25 mouse cellular contexts compared by ENCODE assay signal in the genomic region with DNA sequence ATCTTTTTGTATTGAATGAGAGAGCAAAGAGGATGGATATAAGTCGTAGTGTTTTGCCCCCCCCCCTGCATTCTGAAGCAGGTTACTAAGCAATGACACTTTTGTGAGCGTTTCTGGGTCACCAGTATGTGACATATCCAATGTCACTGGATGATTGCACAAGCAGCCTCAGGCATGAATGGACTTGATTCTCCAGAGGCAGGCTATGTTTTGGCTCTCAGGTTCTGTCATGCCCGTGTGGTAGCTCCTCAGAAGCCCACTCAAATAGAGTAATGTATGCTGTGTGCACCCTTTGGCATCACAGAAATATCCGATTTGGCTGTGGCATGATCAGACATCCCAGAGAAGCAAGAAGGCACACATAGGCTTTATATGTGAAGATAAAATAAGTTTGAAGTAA.
DNase-seq lines count a peak whose midpoint lies in the region; ATAC-seq and TF ChIP-seq lines count a peak whose summit lies in the region.
"Had no signal": no experiment of that assay in that cellular context is flagged by ENCODE, and none has a peak within 500 bp of the region (broad histone marks: within the 10 kb centered on the region; RNA-seq: fewer than 3 reads in every experiment).

No protein-coding gene starts in this region.

- no peaks in the 10 kb centered on the region for H3K9me3 ChIP-seq in hindbrain, embryonic 10.5 days
- H3K9me3 ChIP-seq: embryonic facial prominence, embryonic 13.5 days; forebrain, embryonic 10.5 days; heart, embryonic 10.5 days; intestine, embryonic 15.5 days had no signal

- no peak for TF ChIP-seq CTCF in C2C12 (IDR thresholded peaks at IDR 0.05; ENCODE audit: control insufficient read depth, insufficient read depth, insufficient read length)

- no peak overlapping the region for H3K4me3 ChIP-seq in C2C12 (ENCODE audit: insufficient read depth, poor library complexity, severe bottlenecking)
- H3K4me3 ChIP-seq in hindbrain, embryonic 10.5 days: no peak overlapping the region
- H3K4me3 ChIP-seq: embryonic facial prominence, embryonic 13.5 days; erythroblast, embryonic 14.5 days; forebrain, embryonic 10.5 days; gastrocnemius, adult 2 months; heart, embryonic 10.5 days; intestine, embryonic 15.5 days had no signal

- H3K27ac ChIP-seq in hindbrain, embryonic 10.5 days: no peak overlapping the region
- H3K27ac ChIP-seq: embryonic facial prominence, embryonic 13.5 days; forebrain, embryonic 10.5 days; gastrocnemius, adult 2 months; heart, embryonic 10.5 days; hindbrain, embryonic 14.5 days; intestine, embryonic 15.5 days had no signal

- no peak overlapping the region for H3ac ChIP-seq in C2C12 (ENCODE audit: control insufficient read depth, insufficient read length, low read depth)

- no peaks in the 10 kb centered on the region for H3K4me1 ChIP-seq in hindbrain, embryonic 10.5 days (replicated peaks)
- H3K4me1 ChIP-seq: embryonic facial prominence, embryonic 13.5 days; forebrain, embryonic 10.5 days; heart, embryonic 10.5 days; intestine, embryonic 15.5 days had no signal

- no peaks in the 10 kb centered on the region for H3K79me3 ChIP-seq in C2C12 (ENCODE audit: low read depth)

- ATAC-seq in erythroblast, adult 5-6 weeks (replicated peaks; ENCODE audit: low FRiP score, poor library complexity, severe bottlenecking): no peak
- ATAC-seq: activated CD4-positive, CD25-positive, alpha-beta regulatory T cell, adult 4 months; forebrain, embryonic 14.5 days; intestine, embryonic 15.5 days; Patski had no signal

- peak; percentile 64 for DNase-seq in adrenal gland, adult 2 months
- peak; percentile 16 for DNase-seq in adrenal gland, postnatal 25 days
- DNase-seq in kidney, adult 18-20 months: no peak
- DNase-seq in hindbrain, embryonic 10.5 days (ENCODE audit: low spot score): no peak
- DNase-seq: B cell, adult 2 months; cerebellum, adult 11-12 months; cerebellum, adult 9-10 months; cerebellum, postnatal 25 days; gastrocnemius, adult 2 months; gastrocnemius, postnatal 25 days; heart, adult 18-20 months; heart, postnatal 10 days; heart, postnatal 4 days; kidney, adult 2 months had no signal

- H3K79me2 ChIP-seq in C2C12 (ENCODE audit: control insufficient read depth, insufficient read depth): no peaks in the 10 kb centered on the region

- no peaks in the 10 kb centered on the region for H3K36me3 ChIP-seq in C2C12 (ENCODE audit: control insufficient read depth, insufficient read depth)
- H3K36me3 ChIP-seq in hindbrain, embryonic 10.5 days: no peaks in the 10 kb centered on the region
- H3K36me3 ChIP-seq: embryonic facial prominence, embryonic 13.5 days; forebrain, embryonic 10.5 days; heart, embryonic 10.5 days; intestine, embryonic 15.5 days had no signal

- no peaks in the 10 kb centered on the region for H3K27me3 ChIP-seq in C2C12 (ENCODE audit: control insufficient read depth, insufficient read depth, insufficient read length)
- no peaks in the 10 kb centered on the region for H3K27me3 ChIP-seq in hindbrain, embryonic 10.5 days (ENCODE audit: insufficient read depth, poor library complexity, severe bottlenecking)
- H3K27me3 ChIP-seq: embryonic facial prominence, embryonic 13.5 days; intestine, embryonic 15.5 days had no signal

- WGBS in hindbrain, embryonic 10.5 days: 74% methylated on average over 4 of the region's 4 CpGs

TF ChIP-seq in C2C12, 6 proteins besides CTCF, POLR2A, EP300 and RAD21:
- TF ChIP-seq FOSL1 (IDR thresholded peaks at IDR 0.05; ENCODE audit: insufficient read depth, low read length, poor library complexity, severe bottlenecking): no peak
- TF ChIP-seq USF1 (IDR thresholded peaks at IDR 0.05; ENCODE audit: low read depth): no peak
- no peak for TF ChIP-seq MYOG (IDR thresholded peaks at IDR 0.05; ENCODE audit: control insufficient read depth, extremely low read depth, insufficient read length)
- TF ChIP-seq MAX (IDR thresholded peaks at IDR 0.05): no peak
- TF ChIP-seq CEBPB (IDR thresholded peaks at IDR 0.05; ENCODE audit: low read depth): peak; percentile 77
- no peak for TF ChIP-seq MYOD1 (IDR thresholded peaks at IDR 0.05; ENCODE audit: control insufficient read depth, insufficient read length, low read depth)

Comparison
In these comparisons a context has a peak if more than half of its experiments do, and no peak if none do; other contexts are left out.
1. DNase-seq: peak in adrenal gland, adult 2 months (single experiment) and adrenal gland, postnatal 25 days (single experiment); none in kidney, adult 18-20 months (single experiment) and hindbrain, embryonic 10.5 days (single experiment).